Mouse (Mus musculus) lung, adult 2 months (tissue): ENCODE data around the gene C330007P06Rik. TPM values are rescaled to one million over a fixed set of nuclear protein-coding genes. Genes with fewer than 3 reads are reported as not detected.
A peak's percentile ranks its signal among the peaks of the same experiment; 100 is the strongest.

Experiments
- DNase-seq: peaks from one replicate; pipeline ENCODE4 v3.0.0; 2022
- H3K4me1 ChIP-seq: fragments of 200-500 bp; 2 replicates; pipeline ENCODE4 v1.6.1; 2011; ENCODE audit warnings: low read length; ENCODE audit not compliant: control insufficient read depth, insufficient read depth
- H3K4me3 ChIP-seq: fragments of 200-500 bp; replicated peaks from 2 replicates; pipeline ENCODE3; 2011; ENCODE audit warnings: low read depth, mild to moderate bottlenecking, control low read depth, low read length; ENCODE audit errors: extremely low read depth
- CTCF ChIP-seq: fragments of 200-500 bp; IDR thresholded peaks from 2 replicates; pipeline ENCODE4 v1.5.1; 2011; ENCODE audit warnings: mild to moderate bottlenecking, low read length, control low read depth; ENCODE audit not compliant: insufficient read depth
- POLR2A ChIP-seq: fragments of 200-500 bp; IDR thresholded peaks from 2 replicates; pipeline ENCODE4 v1.6.1; 2011; ENCODE audit warnings: low read depth, mild to moderate bottlenecking, control low read depth, low read length, borderline replicate concordance; ENCODE audit errors: extremely low read depth
- WGBS: fragments of 180-500 bp; shearing (Covaris S2); methylation state at CpG from one replicate; pipeline ENCODE4 v1.1.7; 2018; 5-methylcytosine and 5-hydroxymethylcytosine counted together
- polyA plus RNA-seq: library from polyadenylated mRNA; depleted of rRNA; stranded (reverse); fragments of >200 nt; gene quantifications from 2 replicates; pipeline ENCODE4 v1.2.3, GENCODE M21; 2012

The C330007P06Rik gene
- polyA plus RNA-seq, 1 experiment, result 22.7 TPM

DNA sequence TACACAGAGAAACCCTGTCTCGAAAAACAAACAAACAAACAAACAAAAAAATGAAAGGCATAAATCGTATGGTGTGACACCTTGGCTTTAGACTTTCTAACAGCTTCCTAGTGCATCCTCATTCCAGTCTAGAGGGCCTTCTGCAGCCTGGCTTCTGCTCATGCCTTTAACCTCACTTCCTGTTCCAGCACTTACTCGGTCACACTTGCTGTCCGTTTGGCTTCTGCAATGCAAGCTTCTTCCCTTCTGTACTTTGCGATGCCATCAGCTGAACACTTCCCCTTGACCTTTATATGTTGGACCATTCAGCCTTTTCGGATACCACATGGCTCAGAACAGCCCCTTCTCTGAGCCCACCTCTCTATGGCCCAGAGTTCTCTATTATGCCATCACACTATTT lies 32.2 kb downstream of the C330007P06Rik start:
- H3K4me3 ChIP-seq, result no peak overlapping the region

DNA sequence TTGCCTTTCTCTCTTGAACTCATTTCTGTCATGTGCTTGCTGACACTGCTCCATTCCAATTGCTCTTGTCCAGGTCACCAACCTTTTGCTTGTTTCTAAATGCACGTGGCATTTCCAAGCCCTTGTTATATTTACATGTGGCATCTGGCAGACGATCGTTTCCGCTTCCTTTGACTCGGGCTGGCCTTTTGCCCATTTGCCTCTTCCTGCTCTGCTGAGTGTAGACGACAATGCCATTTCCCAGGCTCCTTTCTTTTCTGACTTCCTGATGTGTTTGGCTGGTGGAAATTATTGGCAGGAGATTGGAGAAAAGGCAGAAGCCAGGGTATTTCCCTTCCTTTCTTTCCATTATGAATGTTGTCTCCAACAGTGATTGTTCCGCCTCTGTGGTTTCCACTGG lies 34.5 kb downstream of the C330007P06Rik start:
- DNase-seq, result no peak
- WGBS, result 43% methylated on average over 7 of the region's 7 CpGs
- no peak for TF ChIP-seq POLR2A
- TF ChIP-seq CTCF, result no peak
- no peaks in the 10 kb centered on the region; the same call in 1 of the 2 replicates for H3K4me1 ChIP-seq
- no peak overlapping the region for H3K4me3 ChIP-seq

More for the DNA sequence above, 32.2 kb downstream of the C330007P06Rik start:
- no peak for TF ChIP-seq CTCF
- no peak for TF ChIP-seq POLR2A
- H3K4me1 ChIP-seq, result no peaks in the 10 kb centered on the region; the same call in 1 of the 2 replicates
- DNase-seq, result no peak
- WGBS, result 68% methylated on average over 6 of the region's 6 CpGs

DNA sequence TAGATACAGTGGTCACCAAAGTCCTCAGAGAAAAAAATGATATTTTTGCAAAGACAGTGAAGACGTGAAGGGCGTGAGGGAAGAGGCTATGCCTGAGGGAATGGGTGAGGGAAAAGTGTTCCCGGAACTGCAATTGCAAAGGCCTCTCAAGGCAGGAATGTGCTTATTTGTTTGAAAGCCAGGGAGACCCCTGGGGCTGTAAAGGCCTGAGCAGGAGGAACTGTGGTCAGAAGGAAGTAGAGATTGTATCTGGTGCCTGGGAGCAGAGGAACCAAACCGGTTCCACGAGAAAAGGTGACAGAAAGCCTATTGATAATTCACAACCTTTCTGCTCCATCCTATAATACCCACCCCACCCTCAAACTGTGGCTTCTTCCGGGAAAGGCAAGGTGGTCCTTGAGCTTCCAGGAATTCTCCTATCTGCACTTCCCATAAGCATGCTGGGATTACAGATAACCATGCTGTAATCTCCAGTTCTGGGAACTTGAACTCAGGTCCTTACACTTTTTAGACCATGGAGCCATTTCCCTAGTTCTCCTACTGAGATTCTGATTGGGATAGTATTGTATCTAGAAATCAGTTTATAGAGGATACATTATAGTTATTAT lies 36.7 kb downstream of the C330007P06Rik start:
- TF ChIP-seq CTCF, result no peak
- TF ChIP-seq POLR2A, result no peak

DNA sequence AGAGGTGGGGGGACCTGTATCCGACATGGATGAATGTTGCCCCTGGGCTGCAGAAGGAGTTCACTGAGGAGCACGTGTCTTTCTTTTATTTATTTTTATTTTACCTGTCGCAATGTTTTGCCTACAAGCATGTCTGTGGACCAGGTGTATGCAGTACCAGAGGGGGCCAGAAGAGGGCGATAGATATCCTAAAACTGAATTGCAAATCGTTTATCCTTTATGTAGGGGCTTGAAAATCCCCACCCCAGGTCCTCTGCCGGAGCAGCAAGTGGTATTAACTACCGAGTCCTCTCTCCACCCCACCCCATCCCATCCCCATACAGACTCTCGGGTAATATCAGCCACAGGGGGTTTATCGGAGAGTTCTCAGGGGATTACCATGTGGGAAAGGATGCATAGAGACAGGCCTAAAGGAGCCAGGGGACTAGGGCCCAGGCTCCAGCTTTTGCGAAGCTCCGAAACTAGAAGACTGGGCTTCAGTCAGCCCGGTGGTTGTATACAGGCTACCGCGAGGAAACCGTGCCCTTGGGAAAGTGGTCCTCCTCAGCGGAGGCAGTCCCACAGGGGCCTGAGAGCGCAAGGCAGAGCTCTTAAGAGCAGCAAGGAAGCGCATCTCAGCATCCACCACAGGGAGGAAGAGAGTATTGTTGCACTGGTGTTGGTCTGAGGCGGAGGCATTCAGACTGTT lies 40.4 kb downstream of the C330007P06Rik start:
- DNase-seq, result peak; percentile 65
- 43% methylated on average over 19 of the region's 19 CpGs for WGBS
- TF ChIP-seq CTCF (peak; percentile 35; the same call in 1 of the 2 replicates), POLR2A (no peak)
- Histone ChIP-seq H3K4me1 (no peaks in the 10 kb centered on the region), H3K4me3 (no peak overlapping the region)

More for the DNA sequence above, 36.7 kb downstream of the C330007P06Rik start:
- no peaks in the 10 kb centered on the region; the same call in 1 of the 2 replicates for H3K4me1 ChIP-seq
- no peak for DNase-seq
- WGBS, result 59% methylated on average over 6 of the region's 6 CpGs
- H3K4me3 ChIP-seq, result no peak overlapping the region

DNA sequence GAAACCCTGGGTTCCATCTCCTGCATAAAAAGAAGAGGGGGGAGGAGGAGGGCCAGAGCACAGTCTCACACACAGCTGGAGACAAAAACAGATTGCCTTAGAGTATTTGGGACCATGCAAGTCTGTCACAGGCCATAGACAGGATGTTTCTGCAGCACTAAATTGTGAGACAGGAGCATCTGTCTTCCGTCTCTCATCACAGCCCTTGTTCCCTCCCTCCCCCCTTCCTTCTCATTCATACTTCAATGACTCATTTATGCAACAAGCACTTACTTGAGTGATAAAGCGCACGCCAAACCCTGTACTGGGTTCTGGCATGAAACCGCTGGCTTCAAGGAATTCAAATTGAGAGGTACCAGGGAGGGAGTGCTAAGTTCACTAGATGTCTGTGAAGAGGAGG lies 42.3 kb downstream of the C330007P06Rik start:
- TF ChIP-seq POLR2A (no peak), CTCF (no peak)
- 66% methylated on average over 4 of the region's 4 CpGs for WGBS
- Histone ChIP-seq H3K4me3 (no peak overlapping the region), H3K4me1 (no peaks in the 10 kb centered on the region)
- no peak for DNase-seq

DNA sequence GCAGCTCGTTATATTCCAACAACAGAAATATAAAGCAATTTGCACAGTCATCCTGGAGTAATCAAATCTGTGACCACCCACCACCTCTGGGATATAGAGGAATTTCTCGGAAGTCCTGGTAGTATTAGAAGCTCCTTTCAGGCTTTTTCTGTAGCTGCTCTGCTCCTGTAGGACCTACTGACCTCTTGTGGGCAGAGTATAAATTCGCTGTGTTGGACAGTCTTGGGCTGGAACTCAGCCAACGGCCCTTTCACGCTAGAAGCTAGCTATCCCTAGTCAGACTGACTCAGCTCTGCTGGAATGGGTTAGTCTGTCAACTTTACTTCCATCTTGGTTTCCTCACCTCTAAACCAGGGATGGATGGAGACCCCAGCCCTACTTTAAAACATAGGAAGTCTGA lies 43.6 kb downstream of the C330007P06Rik start:
- Histone ChIP-seq H3K4me1 (no peaks in the 10 kb centered on the region), H3K4me3 (no peak overlapping the region)
- 36% methylated on average over 5 of the region's 5 CpGs for WGBS
- peak; percentile 6; the same call in 1 of the 2 replicates for TF ChIP-seq CTCF
- TF ChIP-seq POLR2A, result no peak
- no peak for DNase-seq

DNA sequence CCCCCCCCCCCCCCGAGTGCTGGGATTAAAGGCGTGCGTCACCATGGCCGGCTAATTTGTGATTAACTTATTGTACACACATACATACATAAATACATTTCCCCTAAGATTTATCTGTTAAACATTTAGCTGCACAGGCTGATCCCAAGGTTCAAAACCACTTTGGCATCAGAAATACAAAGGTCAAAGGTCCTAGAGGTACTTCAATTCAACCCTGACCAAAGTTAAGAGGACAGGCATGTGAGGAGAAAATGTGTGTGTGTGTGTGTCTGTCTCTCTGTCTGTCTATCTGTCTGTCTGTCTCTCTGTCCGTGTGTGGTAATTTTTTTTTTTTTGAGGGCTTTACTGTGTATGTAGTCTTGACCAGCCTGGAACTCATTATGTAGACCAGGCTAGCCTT lies 47.0 kb downstream of the C330007P06Rik start:
- WGBS, result 87% methylated on average over 5 of the region's 5 CpGs
- no peak for DNase-seq

DNA sequence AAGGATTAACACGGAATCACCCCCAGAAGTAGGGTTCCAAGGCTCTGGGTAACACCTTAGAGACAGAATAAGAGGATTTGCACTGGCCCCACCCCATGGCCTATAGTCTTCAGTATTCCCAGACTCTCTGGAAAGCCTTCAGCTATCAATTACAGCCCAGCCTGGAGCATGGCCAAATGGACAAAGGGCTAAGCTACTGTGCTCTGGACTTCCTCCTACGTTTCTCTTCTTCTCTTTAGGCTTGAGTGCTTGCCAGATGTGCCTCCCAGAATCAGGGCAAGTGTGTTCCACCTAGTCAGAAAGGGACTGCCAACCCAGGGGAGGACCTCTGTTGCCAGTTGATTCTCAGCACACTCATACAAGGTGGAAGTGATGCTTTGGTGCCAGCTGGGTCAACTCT lies 48.9 kb downstream of the C330007P06Rik start:
- TF ChIP-seq POLR2A (no peak), CTCF (no peak)

More for the DNA sequence above, 47.0 kb downstream of the C330007P06Rik start:
- Histone ChIP-seq H3K4me1 (no peaks in the 10 kb centered on the region), H3K4me3 (no peak overlapping the region)
- TF ChIP-seq CTCF (no peak), POLR2A (no peak)

DNA sequence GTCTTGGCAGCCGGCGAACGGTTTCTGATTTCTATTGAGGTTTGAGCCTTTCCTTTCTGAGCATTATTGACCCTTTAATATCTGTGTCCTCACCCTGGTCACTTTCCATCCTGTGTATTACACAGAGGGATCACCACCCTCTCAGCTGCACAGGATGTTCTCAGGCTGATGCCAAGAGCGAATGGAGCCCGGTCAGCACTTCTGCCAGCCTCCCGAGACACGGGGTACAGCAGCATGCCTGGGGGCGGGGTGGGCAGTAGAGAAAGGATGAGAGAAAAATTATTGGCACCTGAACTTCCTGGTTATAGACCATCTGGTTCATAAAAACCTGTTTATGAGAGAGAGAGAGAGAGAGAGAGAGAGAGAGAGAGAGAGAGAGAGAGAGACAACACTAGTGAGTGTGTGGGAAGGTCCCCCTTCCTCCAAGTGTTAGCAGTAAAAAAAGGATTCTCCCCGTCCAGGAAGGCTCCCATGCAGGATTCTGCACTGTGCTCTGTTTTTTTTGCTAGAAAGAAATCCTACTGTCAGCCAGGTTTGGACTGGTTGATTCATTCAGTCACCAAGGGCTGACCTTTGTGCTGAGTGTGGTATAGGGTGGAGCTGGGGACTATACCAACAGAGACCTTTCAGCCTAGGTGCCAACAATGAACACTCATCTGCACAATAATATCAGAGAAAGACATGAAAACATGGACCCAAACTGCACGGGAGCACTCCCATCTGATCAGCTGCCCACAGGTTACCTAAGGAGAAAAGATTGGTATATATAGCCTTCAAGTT lies 49.8 kb downstream of the C330007P06Rik start:
- 71% methylated on average over 10 of the region's 10 CpGs for WGBS
- H3K4me3 ChIP-seq, result no peak overlapping the region
- no peaks in the 10 kb centered on the region for H3K4me1 ChIP-seq
- no peak for TF ChIP-seq CTCF
- no peak for TF ChIP-seq POLR2A
- DNase-seq, result no peak

More for the DNA sequence above, 48.9 kb downstream of the C330007P06Rik start:
- no peak for DNase-seq
- H3K4me3 ChIP-seq, result no peak overlapping the region
- 41% methylated on average over 2 of the region's 2 CpGs for WGBS
- H3K4me1 ChIP-seq, result no peaks in the 10 kb centered on the region
